Mouse (Mus musculus): ENCODE measurements around the gene Caln1.

DNA sequence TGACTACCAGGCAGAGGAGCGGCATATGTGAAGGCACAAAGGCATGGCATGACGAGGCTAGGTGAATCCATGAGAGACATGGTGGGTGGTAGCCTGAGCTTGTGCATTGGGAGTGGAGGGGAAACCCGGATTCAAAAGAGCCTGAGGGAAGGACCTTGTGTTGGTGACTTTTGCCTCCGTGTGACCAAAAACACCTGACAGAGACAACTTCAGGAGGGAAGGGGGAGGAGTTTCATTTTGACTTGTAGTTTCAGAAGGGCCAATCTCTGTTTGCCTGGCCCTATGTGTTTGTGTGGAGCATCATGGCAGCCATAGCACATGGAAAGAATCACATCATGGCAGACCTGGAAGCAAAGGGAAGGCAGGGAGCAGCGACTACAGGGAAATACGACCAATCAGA lies 479.3 kb downstream of the Caln1 start:
- TF ChIP-seq GATA1 (IDR thresholded peaks at IDR 0.05; ENCODE audit: low read length) (no peak), TAL1 (IDR thresholded peaks at IDR 0.05; ENCODE audit: low read length) (no peak)

Measured in erythroblast, embryonic 14.5 days (primary cell).